Mouse (Mus musculus): Measurements from ENCODE around the gene Rptor. TPM values are rescaled to one million over a fixed set of nuclear protein-coding genes. Genes with fewer than 3 reads are reported as not detected.

Gene Rptor
- total and polyA plus RNA-seq, 2 experiments from 2014 or later, result 8.0 to 46.7 TPM

DNA sequence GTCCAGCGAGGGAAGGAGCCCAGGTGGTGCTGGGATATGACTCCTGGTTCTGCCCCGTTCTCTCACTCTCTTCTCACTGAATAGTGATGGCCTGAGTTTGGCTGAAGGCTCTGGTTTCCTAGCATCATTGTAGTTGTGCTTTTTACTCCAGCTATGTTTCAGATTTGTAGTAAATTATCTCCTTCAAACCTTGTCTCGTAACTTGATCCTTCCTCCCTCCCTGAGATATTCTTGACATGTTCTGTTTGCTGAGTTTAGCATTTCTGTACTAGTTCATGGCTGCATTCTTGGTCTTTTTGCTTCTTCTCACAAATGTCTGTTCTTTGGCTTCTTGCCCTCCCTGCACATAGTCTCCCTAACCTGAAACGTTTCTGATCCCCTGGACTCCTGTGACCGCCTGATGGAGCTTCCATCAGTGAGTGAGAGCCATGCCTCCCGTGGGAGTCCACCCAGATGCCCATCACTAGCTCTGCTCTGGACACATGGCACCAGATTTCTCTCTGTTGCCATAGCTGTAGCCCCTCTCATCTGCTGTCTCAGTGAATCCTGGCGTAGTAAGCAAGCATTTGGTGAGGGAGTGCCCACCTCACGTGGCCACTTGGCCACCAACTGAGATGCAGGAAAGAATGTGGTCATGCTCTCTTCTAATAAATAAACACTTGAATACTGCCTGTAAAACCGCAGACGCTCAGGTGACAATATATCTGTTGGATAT, 91.6 kb downstream of the Rptor start:
- 66% methylated on average over 10 of the region's 10 CpGs for WGBS

DNA sequence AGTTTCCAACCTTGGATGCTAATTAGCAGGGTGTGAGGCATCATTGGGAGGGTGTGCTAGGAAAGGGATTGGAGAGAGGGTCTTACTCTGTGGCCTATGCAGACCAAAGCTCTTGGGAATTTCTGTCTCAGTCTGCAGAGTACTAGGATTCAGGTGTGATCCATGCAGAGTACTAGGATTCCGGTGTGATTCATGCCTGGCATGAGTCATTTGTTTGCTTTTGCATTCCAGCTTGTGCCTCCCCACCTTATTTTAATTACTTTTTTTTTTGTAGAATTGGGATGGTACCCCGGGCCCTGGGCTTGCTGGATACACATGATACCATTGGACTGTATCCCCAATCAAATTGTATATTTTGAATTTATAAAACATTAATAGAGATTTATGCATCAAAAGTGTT, 93.7 kb downstream of the Rptor start:
- no peak for DNase-seq
- no peak for ATAC-seq
- no peak overlapping the region for H3K4me3 ChIP-seq (ENCODE audit: low read depth, low read length)
- no peaks in the 10 kb centered on the region for H3K9me3 ChIP-seq (ENCODE audit: low read length)
- WGBS, result 86% methylated on average over 2 of the region's 2 CpGs
- H3K27me3 ChIP-seq (ENCODE audit: insufficient read depth, low read length), result no peaks in the 10 kb centered on the region
- H3K36me3 ChIP-seq (ENCODE audit: insufficient read depth), result no peaks in the 10 kb centered on the region
- no peak overlapping the region for H3K27ac ChIP-seq (ENCODE audit: low read depth, low read length)
- H3K9ac ChIP-seq, result no peak overlapping the region
- no peak overlapping the region for H3K4me2 ChIP-seq (ENCODE audit: low read depth)
- H3K4me1 ChIP-seq (ENCODE audit: insufficient read depth), result 0 out of 2 replicates have a peak, but pooled peaks cover 10% of the 10 kb centered on the region
- no peak for TF ChIP-seq CTCF (IDR thresholded peaks at IDR 0.05; ENCODE audit: low read depth)

More for the DNA sequence above, 91.6 kb downstream of the Rptor start:
- Histone ChIP-seq H3K9me3 (ENCODE audit: low read length) (no peaks in the 10 kb centered on the region), H3K4me2 (ENCODE audit: low read depth) (no peak overlapping the region), H3K36me3 (ENCODE audit: insufficient read depth) (no peaks in the 10 kb centered on the region), H3K9ac (no peak overlapping the region), H3K4me1 (ENCODE audit: insufficient read depth) (0 out of 2 replicates have a peak, but pooled peaks cover 10% of the 10 kb centered on the region), H3K27ac (ENCODE audit: low read depth, low read length) (no peak overlapping the region), H3K27me3 (ENCODE audit: insufficient read depth, low read length) (no peaks in the 10 kb centered on the region), H3K4me3 (ENCODE audit: low read depth, low read length) (no peak overlapping the region)
- DNase-seq, result no peak
- no peak for ATAC-seq
- TF ChIP-seq CTCF (IDR thresholded peaks at IDR 0.05; ENCODE audit: low read depth), result no peak

DNA sequence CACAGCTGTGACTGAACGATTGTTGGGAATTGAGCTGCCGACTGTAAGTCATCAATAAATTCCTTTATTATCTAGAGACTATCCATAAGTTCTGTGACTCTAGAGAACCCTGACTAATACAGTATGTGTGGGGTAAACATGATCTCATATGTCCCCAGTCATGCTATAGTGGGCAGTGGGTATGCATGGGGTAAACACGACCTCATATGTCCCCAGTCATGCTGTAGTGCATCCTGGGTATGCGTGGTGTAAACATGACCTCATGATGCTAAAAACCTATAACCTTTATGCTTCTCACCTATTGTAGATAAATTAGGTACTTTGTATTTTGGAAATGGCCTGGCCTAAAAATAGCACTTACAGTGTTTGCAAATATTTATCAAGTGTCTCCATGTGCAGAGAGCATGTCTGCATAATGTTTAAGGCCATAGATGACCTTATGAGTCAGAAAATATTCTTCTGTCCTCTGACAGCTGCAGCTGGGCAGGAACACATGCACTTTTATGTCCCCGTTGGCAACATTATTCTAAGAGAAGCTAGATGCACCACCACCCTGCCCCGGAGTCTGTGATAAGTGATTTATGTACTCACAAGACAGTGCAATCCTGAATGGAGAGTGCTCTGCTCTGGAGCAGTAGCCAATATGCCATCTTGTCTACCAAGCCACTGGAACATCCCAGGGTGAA, 102.8 kb downstream of the Rptor start:
- TF ChIP-seq CTCF (IDR thresholded peaks at IDR 0.05; ENCODE audit: low read depth), result no peak

GRCm38 (mm10) chr11:119707259-119707658, 104.6 kb downstream of the Rptor start:
- no peak for DNase-seq
- H3K4me3 ChIP-seq (ENCODE audit: low read depth, low read length), result no peak overlapping the region
- H3K36me3 ChIP-seq (ENCODE audit: insufficient read depth), result no peaks in the 10 kb centered on the region
- H3K9ac ChIP-seq, result no peak overlapping the region
- H3K27me3 ChIP-seq (ENCODE audit: insufficient read depth, low read length), result no peaks in the 10 kb centered on the region
- TF ChIP-seq CTCF (IDR thresholded peaks at IDR 0.05; ENCODE audit: low read depth), result no peak
- H3K9me3 ChIP-seq (ENCODE audit: low read length), result no peaks in the 10 kb centered on the region
- H3K27ac ChIP-seq (ENCODE audit: low read depth, low read length), result no peak overlapping the region
- no peak overlapping the region for H3K4me2 ChIP-seq (ENCODE audit: low read depth)
- WGBS, result 79% methylated on average over 1 of the region's 1 CpGs
- peaks cover 10% of the 10 kb centered on the region; the same call in 1 of the 2 replicates for H3K4me1 ChIP-seq (ENCODE audit: insufficient read depth)
- no peak for ATAC-seq

More for the DNA sequence above, 102.8 kb downstream of the Rptor start:
- Histone ChIP-seq H3K4me1 (ENCODE audit: insufficient read depth) (peaks cover 10% of the 10 kb centered on the region; the same call in 1 of the 2 replicates), H3K9ac (no peak overlapping the region), H3K36me3 (ENCODE audit: insufficient read depth) (no peaks in the 10 kb centered on the region), H3K4me2 (ENCODE audit: low read depth) (no peak overlapping the region), H3K4me3 (ENCODE audit: low read depth, low read length) (no peak overlapping the region), H3K27ac (ENCODE audit: low read depth, low read length) (no peak overlapping the region), H3K9me3 (ENCODE audit: low read length) (no peaks in the 10 kb centered on the region), H3K27me3 (ENCODE audit: insufficient read depth, low read length) (no peaks in the 10 kb centered on the region)
- ATAC-seq (no peak), DNase-seq (no peak)
- WGBS, result 94% methylated on average over 4 of the region's 6 CpGs

DNA sequence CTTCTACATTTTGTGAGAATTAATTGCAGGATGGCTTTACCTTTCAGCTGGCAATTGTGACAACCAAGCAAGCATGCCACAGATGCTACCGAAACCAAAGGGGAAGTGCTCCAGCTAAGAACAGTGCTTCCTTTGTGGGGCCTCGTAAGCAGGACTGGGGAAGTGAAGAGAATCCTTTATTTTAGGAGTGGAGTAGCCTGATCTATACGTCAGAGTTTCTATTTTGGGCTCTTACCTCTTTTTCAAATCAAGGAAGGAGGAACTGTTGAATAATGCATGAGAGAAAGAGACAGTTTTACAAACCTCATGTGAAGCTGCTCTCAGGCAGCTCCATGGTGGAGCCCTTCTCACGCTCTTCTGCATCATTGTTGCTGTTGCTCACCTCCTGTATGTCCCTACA, 106.5 kb downstream of the Rptor start:
- DNase-seq (peak; percentile 46), ATAC-seq (peak; percentile 78)
- H3K4me1 ChIP-seq (ENCODE audit: insufficient read depth), result peaks cover 10% of the 10 kb centered on the region; the same call in 1 of the 2 replicates
- H3K4me3 ChIP-seq (ENCODE audit: low read depth, low read length), result no peak overlapping the region
- H3K4me2 ChIP-seq (ENCODE audit: low read depth), result no peak overlapping the region
- H3K36me3 ChIP-seq (ENCODE audit: insufficient read depth), result no peaks in the 10 kb centered on the region
- no peaks in the 10 kb centered on the region for H3K9me3 ChIP-seq (ENCODE audit: low read length)
- H3K9ac ChIP-seq, result no peak overlapping the region
- H3K27ac ChIP-seq (ENCODE audit: low read depth, low read length), result peak overlapping the region; percentile 62
- TF ChIP-seq CTCF (IDR thresholded peaks at IDR 0.05; ENCODE audit: low read depth), result no peak
- 33% methylated on average over 4 of the region's 4 CpGs for WGBS
- H3K27me3 ChIP-seq (ENCODE audit: insufficient read depth, low read length), result no peaks in the 10 kb centered on the region

GRCm38 (mm10) chr11:119710338-119710737, 107.6 kb downstream of the Rptor start:
- no peak for ATAC-seq
- 95% methylated on average over 3 of the region's 3 CpGs for WGBS
- DNase-seq, result no peak
- Histone ChIP-seq H3K4me3 (ENCODE audit: low read depth, low read length) (no peak overlapping the region), H3K27me3 (ENCODE audit: insufficient read depth, low read length) (no peaks in the 10 kb centered on the region), H3K9me3 (ENCODE audit: low read length) (no peaks in the 10 kb centered on the region), H3K9ac (no peak overlapping the region), H3K36me3 (ENCODE audit: insufficient read depth) (no peaks in the 10 kb centered on the region), H3K4me2 (ENCODE audit: low read depth) (no peak overlapping the region), H3K27ac (ENCODE audit: low read depth, low read length) (no peak overlapping the region), H3K4me1 (ENCODE audit: insufficient read depth) (peaks cover 10% of the 10 kb centered on the region; the same call in 1 of the 2 replicates)
- no peak for TF ChIP-seq CTCF (IDR thresholded peaks at IDR 0.05; ENCODE audit: low read depth)

- no peaks in the 10 kb centered on the region for H3K27me3 ChIP-seq (ENCODE audit: insufficient read depth, low read length)
- no peak for TF ChIP-seq CTCF (IDR thresholded peaks at IDR 0.05; ENCODE audit: low read depth)
- H3K9me3 ChIP-seq (ENCODE audit: low read length), result no peaks in the 10 kb centered on the region
- H3K4me3 ChIP-seq (ENCODE audit: low read depth, low read length), result no peak overlapping the region
- H3K4me2 ChIP-seq (ENCODE audit: low read depth), result no peak overlapping the region
- H3K9ac ChIP-seq, result no peak overlapping the region
- peaks cover 10% of the 10 kb centered on the region; the same call in 1 of the 2 replicates for H3K4me1 ChIP-seq (ENCODE audit: insufficient read depth)
- WGBS, result 71% methylated on average over 5 of the region's 5 CpGs
- H3K36me3 ChIP-seq (ENCODE audit: insufficient read depth), result no peaks in the 10 kb centered on the region
- no peak for ATAC-seq
- H3K27ac ChIP-seq (ENCODE audit: low read depth, low read length), result no peak overlapping the region
- no peak for DNase-seq
Observed at GRCm38 (mm10) chr11:119710822-119711221, 108.1 kb downstream of the Rptor start.
